ENCODE assay signal across 13 mouse cellular contexts in genomic region chr7:127213930-127214329, GRCm38 (mm10). TPM values are rescaled to one million over a fixed set of nuclear protein-coding genes. Genes with fewer than 3 reads are reported as not detected.
DNase-seq lines count a peak whose midpoint lies in the region; ATAC-seq lines count a peak whose summit lies in the region.
"Had no signal": no experiment of that assay in that cellular context is flagged by ENCODE, and none has a peak within 500 bp of the region (broad histone marks: within the 10 kb centered on the region; RNA-seq: fewer than 3 reads in every experiment).

No protein-coding gene starts in this region.

- peak overlapping the region; percentile 74; the same call in 1 of the 2 replicates for H3K9ac ChIP-seq in heart, embryonic 14.5 days (ENCODE audit: low read length)
- no peak overlapping the region for H3K9ac ChIP-seq in liver, embryonic 13.5 days
- no peak overlapping the region for H3K9ac ChIP-seq in hindbrain, embryonic 12.5 days
- H3K9ac ChIP-seq in neural tube, embryonic 15.5 days (replicated peaks), result no peak overlapping the region
- H3K9ac ChIP-seq: liver, embryonic 14.5 days had no signal

- H3K9me3 ChIP-seq in heart, embryonic 14.5 days (ENCODE audit: control insufficient read depth, low read length), result no peaks in the 10 kb centered on the region
- H3K9me3 ChIP-seq in liver, embryonic 13.5 days (replicated peaks), result no peaks in the 10 kb centered on the region
- no peaks in the 10 kb centered on the region for H3K9me3 ChIP-seq in hindbrain, embryonic 12.5 days (replicated peaks)
- no peaks in the 10 kb centered on the region for H3K9me3 ChIP-seq in neural tube, embryonic 15.5 days (replicated peaks)

- H3K4me2 ChIP-seq in heart, embryonic 14.5 days (ENCODE audit: low read length), result peak overlapping the region; percentile 71
- no peak overlapping the region for H3K4me2 ChIP-seq in liver, embryonic 13.5 days
- H3K4me2 ChIP-seq in hindbrain, embryonic 12.5 days (replicated peaks), result peak overlapping the region; percentile 47; the same call in 1 of the 2 replicates
- H3K4me2 ChIP-seq in neural tube, embryonic 15.5 days, result peak overlapping the region; percentile 54; the same call in 1 of the 2 replicates

- H3K27me3 ChIP-seq in heart, embryonic 14.5 days (ENCODE audit: control insufficient read depth, insufficient read depth, low read length), result no peaks in the 10 kb centered on the region
- H3K27me3 ChIP-seq in liver, embryonic 13.5 days, result no peaks in the 10 kb centered on the region
- peaks cover 19% of the 10 kb centered on the region for H3K27me3 ChIP-seq in hindbrain, embryonic 12.5 days
- H3K27me3 ChIP-seq in neural tube, embryonic 15.5 days (replicated peaks), result peaks cover 10% of the 10 kb centered on the region

- peaks cover 26 to 38% of the 10 kb centered on the region in 2 experiments for H3K4me1 ChIP-seq in heart, embryonic 14.5 days (ENCODE audit: control insufficient read depth in 2 of 2, insufficient read depth in 2 of 2, low read length in 2 of 2)
- H3K4me1 ChIP-seq in liver, embryonic 13.5 days (replicated peaks), result peaks cover 81% of the 10 kb centered on the region
- H3K4me1 ChIP-seq in hindbrain, embryonic 12.5 days, result peaks cover 11% of the 10 kb centered on the region
- peaks cover 16% of the 10 kb centered on the region for H3K4me1 ChIP-seq in neural tube, embryonic 15.5 days

- DNase-seq in heart, adult 11 months, result no peak
- DNase-seq in liver, embryonic 13.5 days, result no peak
- no peak for DNase-seq in liver
- no peak for DNase-seq in spleen, postnatal 36 days (ENCODE audit: low spot score in 2 of 2)
- DNase-seq in thymus, adult 18-20 months, result no peak
- DNase-seq: gastrocnemius, postnatal 25 days had no signal

- ATAC-seq in heart, embryonic 14.5 days (ENCODE audit: insufficient number of reproducible peaks, insufficient read depth, low FRiP score, low read depth), result no peak
- no peak for ATAC-seq in liver, embryonic 13.5 days (ENCODE audit: low read depth)
- no peak for ATAC-seq in hindbrain, embryonic 12.5 days (ENCODE audit: low FRiP score)
- ATAC-seq in neural tube, embryonic 15.5 days (ENCODE audit: low FRiP score), result no peak
- ATAC-seq: forebrain, embryonic 14.5 days; midbrain, embryonic 16.5 days had no signal

- H3K4me3 ChIP-seq in heart, embryonic 14.5 days (ENCODE audit: control insufficient read depth in 1 of 2, insufficient read depth in 1 of 2, low read depth in 1 of 2, low read length in 2 of 2), result no peak overlapping the region
- H3K4me3 ChIP-seq in liver, embryonic 13.5 days (replicated peaks), result no peak overlapping the region
- H3K4me3 ChIP-seq in hindbrain, embryonic 12.5 days, result no peak overlapping the region
- H3K4me3 ChIP-seq in neural tube, embryonic 15.5 days (replicated peaks), result no peak overlapping the region

- no peaks in the 10 kb centered on the region for H3K36me3 ChIP-seq in heart, embryonic 14.5 days (ENCODE audit: control insufficient read depth, insufficient read depth, low read length)
- no peaks in the 10 kb centered on the region for H3K36me3 ChIP-seq in liver, embryonic 13.5 days
- no peaks in the 10 kb centered on the region for H3K36me3 ChIP-seq in hindbrain, embryonic 12.5 days
- H3K36me3 ChIP-seq in neural tube, embryonic 15.5 days, result no peaks in the 10 kb centered on the region

- 51% methylated on average over 12 of the region's 12 CpGs for WGBS in heart, embryonic 14.5 days
- 65% methylated on average over 12 of the region's 12 CpGs for WGBS in liver, embryonic 13.5 days (ENCODE audit: insufficient replicate concordance)
- WGBS in hindbrain, embryonic 12.5 days, result 56% methylated on average over 12 of the region's 12 CpGs
- whole genome bisulfite sequencing in neural tube, embryonic 15.5 days, result 51% methylated on average over 12 of the region's 12 CpGs

- H3K27ac ChIP-seq in heart, embryonic 14.5 days (replicated peaks in 1 of 2; ENCODE audit: control insufficient read depth in 1 of 2, insufficient read depth in 1 of 2, low read depth in 2 of 2, low read length in 2 of 2), result no peak overlapping the region
- 0 out of 2 replicates have a peak overlapping the region, but pooled peaks have one; percentile 15 for H3K27ac ChIP-seq in liver, embryonic 13.5 days
- no peak overlapping the region for H3K27ac ChIP-seq in hindbrain, embryonic 12.5 days
- H3K27ac ChIP-seq in neural tube, embryonic 15.5 days (replicated peaks), result no peak overlapping the region
- H3K27ac ChIP-seq: liver, embryonic 14.5 days; macrophage had no signal

RNA-seq across cellular contexts. Expression of gene Mylpf, which starts 5.2 kb away (rescaled TPM):
- 11.7 and 14.9 TPM in 2 replicates for polyA plus RNA-seq in heart, embryonic 14.5 days (2014; fragmentation: Nextera tagmentation; extraction: Ambion mirVana)
- 42.7 and 46.8 TPM in 2 replicates for polyA plus RNA-seq in liver, embryonic 13.5 days (2015; fragmentation: Nextera tagmentation; extraction: Ambion mirVana)
- polyA plus RNA-seq in hindbrain, embryonic 12.5 days (2016; fragmentation: Nextera tagmentation; extraction: Ambion mirVana), result 19.5 and 46.1 TPM in 2 replicates
- polyA plus RNA-seq in neural tube, embryonic 15.5 days (2015; fragmentation: Nextera tagmentation; extraction: Ambion mirVana), result 42.1 and 72.2 TPM in 2 replicates

RNA-seq across cellular contexts. Expression of gene Tbc1d10b, which starts 5.7 kb away (rescaled TPM):
- 20.2 and 21.2 TPM in 2 replicates for polyA plus RNA-seq in heart, embryonic 14.5 days (2014; fragmentation: Nextera tagmentation; extraction: Ambion mirVana)
- polyA plus RNA-seq in liver, embryonic 13.5 days (2015; fragmentation: Nextera tagmentation; extraction: Ambion mirVana), result 15.8 and 15.9 TPM in 2 replicates
- 46.5 and 47.2 TPM in 2 replicates for polyA plus RNA-seq in hindbrain, embryonic 12.5 days (2016; fragmentation: Nextera tagmentation; extraction: Ambion mirVana)
- polyA plus RNA-seq in neural tube, embryonic 15.5 days (2015; fragmentation: Nextera tagmentation; extraction: Ambion mirVana), result 30.0 and 35.6 TPM in 2 replicates

RNA-seq across cellular contexts. Expression of gene Cd2bp2, which starts 18.1 kb away (rescaled TPM):
- polyA plus RNA-seq in heart, embryonic 14.5 days (2014; fragmentation: Nextera tagmentation; extraction: Ambion mirVana), result 33.7 and 34.8 TPM in 2 replicates
- polyA plus RNA-seq in liver, embryonic 13.5 days (2015; fragmentation: Nextera tagmentation; extraction: Ambion mirVana), result 27.1 and 32.1 TPM in 2 replicates
- 86.2 and 92.9 TPM in 2 replicates for polyA plus RNA-seq in hindbrain, embryonic 12.5 days (2016; fragmentation: Nextera tagmentation; extraction: Ambion mirVana)
- polyA plus RNA-seq in neural tube, embryonic 15.5 days (2015; fragmentation: Nextera tagmentation; extraction: Ambion mirVana), result 64.2 and 65.8 TPM in 2 replicates

RNA-seq across cellular contexts. Expression of gene Zfp553, which starts 18.9 kb away (rescaled TPM):
- polyA plus RNA-seq in heart, embryonic 14.5 days (2014; fragmentation: Nextera tagmentation; extraction: Ambion mirVana), result 9.9 and 11.4 TPM in 2 replicates
- 8.3 and 9.0 TPM in 2 replicates for polyA plus RNA-seq in liver, embryonic 13.5 days (2015; fragmentation: Nextera tagmentation; extraction: Ambion mirVana)
- polyA plus RNA-seq in hindbrain, embryonic 12.5 days (2016; fragmentation: Nextera tagmentation; extraction: Ambion mirVana), result 61.3 and 67.9 TPM in 2 replicates
- 47.5 and 48.8 TPM in 2 replicates for polyA plus RNA-seq in neural tube, embryonic 15.5 days (2015; fragmentation: Nextera tagmentation; extraction: Ambion mirVana)

RNA-seq across cellular contexts. Expression of gene Sept1, which starts 19.0 kb away (rescaled TPM):
- polyA plus RNA-seq in heart, embryonic 14.5 days (2014; fragmentation: Nextera tagmentation; extraction: Ambion mirVana), result 22.2 and 25.3 TPM in 2 replicates
- 9.7 and 9.8 TPM in 2 replicates for polyA plus RNA-seq in liver, embryonic 13.5 days (2015; fragmentation: Nextera tagmentation; extraction: Ambion mirVana)
- 32.7 and 33.2 TPM in 2 replicates for polyA plus RNA-seq in hindbrain, embryonic 12.5 days (2016; fragmentation: Nextera tagmentation; extraction: Ambion mirVana)
- 15.8 and 40.6 TPM in 2 replicates for polyA plus RNA-seq in neural tube, embryonic 15.5 days (2015; fragmentation: Nextera tagmentation; extraction: Ambion mirVana)
